ENCODE assay signal across 16 mouse cellular contexts in the genomic region with DNA sequence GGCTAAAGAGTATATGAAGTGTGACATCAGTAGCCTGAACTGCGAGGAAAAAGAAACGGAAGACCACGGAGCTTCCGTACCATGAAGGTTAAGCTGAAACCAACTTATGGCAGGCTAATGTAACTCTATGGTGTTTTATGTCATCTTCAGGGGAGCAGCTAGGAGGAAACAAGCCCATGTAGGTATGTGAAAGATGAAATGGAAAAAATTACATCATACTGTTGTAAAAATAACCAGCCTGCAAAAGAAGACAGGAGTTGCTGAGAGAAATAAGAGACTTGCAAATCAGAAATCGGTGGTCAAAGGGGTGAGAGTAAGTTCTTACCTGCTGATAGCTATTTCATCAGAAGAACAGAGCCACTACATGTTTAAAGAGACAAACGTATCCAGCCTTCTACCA.
"Had no signal": no experiment of that assay in that cellular context is flagged by ENCODE, and none has a peak within 500 bp of the region (broad histone marks: within the 10 kb centered on the region; RNA-seq: fewer than 3 reads in every experiment).

No protein-coding gene starts in this region.

- H3K4me3 ChIP-seq: neural tube, embryonic 13.5 days; neural tube, embryonic 15.5 days; stomach, embryonic 15.5 days had no signal

- H3K4me2 ChIP-seq: neural tube, embryonic 13.5 days; neural tube, embryonic 15.5 days; stomach, embryonic 15.5 days had no signal

- H3K9ac ChIP-seq: neural tube, embryonic 13.5 days; neural tube, embryonic 15.5 days; stomach, embryonic 15.5 days had no signal

- H3K27me3 ChIP-seq: neural tube, embryonic 13.5 days; neural tube, embryonic 15.5 days; stomach, embryonic 15.5 days had no signal

- H3K9me3 ChIP-seq: neural tube, embryonic 13.5 days; neural tube, embryonic 15.5 days; stomach, embryonic 15.5 days had no signal

- H3K27ac ChIP-seq: neural tube, embryonic 13.5 days; neural tube, embryonic 15.5 days; stomach, embryonic 15.5 days; stomach, postnatal 0 days had no signal

- H3K4me1 ChIP-seq: neural tube, embryonic 13.5 days; neural tube, embryonic 15.5 days; stomach, embryonic 15.5 days had no signal

- H3K36me3 ChIP-seq: neural tube, embryonic 13.5 days; neural tube, embryonic 15.5 days; stomach, embryonic 15.5 days had no signal

- DNase-seq: retina, postnatal 1 day; right cerebral cortex, adult 18-20 months; right cerebral cortex, postnatal 14 days; right cerebral cortex, postnatal 25 days; right cerebral cortex, postnatal 4 days; spleen, adult 18-20 months; thymus, adult 18-20 months; thymus, adult 2 months; thymus, postnatal 14 days; thymus, postnatal 25 days; thymus, postnatal 36 days; thymus, postnatal 4 days had no signal
